Comparison of ENCODE assay signal across 11 mouse cellular contexts in genomic region chr5:93128765-93129164, GRCm38 (mm10). TPM values are rescaled to one million over a fixed set of nuclear protein-coding genes. Genes with fewer than 3 reads are reported as not detected.
DNase-seq lines count a peak whose midpoint lies in the region; ATAC-seq and TF ChIP-seq lines count a peak whose summit lies in the region.
"Had no signal": no experiment of that assay in that cellular context is flagged by ENCODE, and none has a peak within 500 bp of the region (broad histone marks: within the 10 kb centered on the region; RNA-seq: fewer than 3 reads in every experiment).

No protein-coding gene starts in this region.

- H3K4me1 ChIP-seq in heart, embryonic 10.5 days: peaks cover 94% of the 10 kb centered on the region
- peaks cover 100% of the 10 kb centered on the region for H3K4me1 ChIP-seq in E14TG2a.4 (replicated peaks; ENCODE audit: low read depth, low read length)
- H3K4me1 ChIP-seq in intestine, embryonic 15.5 days (replicated peaks): peaks cover 79% of the 10 kb centered on the region
- peaks cover 97% of the 10 kb centered on the region for H3K4me1 ChIP-seq in limb, embryonic 10.5 days
- peaks cover 83% of the 10 kb centered on the region for H3K4me1 ChIP-seq in heart, embryonic 11.5 days (ENCODE audit: control insufficient read depth, insufficient read depth, low read length)

- no peak overlapping the region for H3K4me3 ChIP-seq in heart, embryonic 10.5 days
- 0 out of 2 replicates have a peak overlapping the region, but pooled peaks have one; percentile 27 for H3K4me3 ChIP-seq in E14TG2a.4 (replicated peaks; ENCODE audit: low read length)
- H3K4me3 ChIP-seq in intestine, embryonic 15.5 days (replicated peaks): no peak overlapping the region
- no peak overlapping the region for H3K4me3 ChIP-seq in limb, embryonic 10.5 days
- H3K4me3 ChIP-seq in heart, embryonic 11.5 days (ENCODE audit: low read depth, low read length): no peak overlapping the region
- H3K4me3 ChIP-seq: liver, embryonic 15.5 days had no signal

- peak overlapping the region; percentile 81; the same call in 1 of the 2 replicates for H3K27ac ChIP-seq in heart, embryonic 10.5 days
- H3K27ac ChIP-seq in intestine, embryonic 15.5 days: peak overlapping the region; percentile 88; the same call in 1 of the 2 replicates
- H3K27ac ChIP-seq in limb, embryonic 10.5 days: peak overlapping the region; percentile 4; the same call in 1 of the 2 replicates
- H3K27ac ChIP-seq in heart, embryonic 11.5 days (ENCODE audit: low read depth, low read length): no peak overlapping the region
- H3K27ac ChIP-seq: liver, embryonic 15.5 days had no signal

- no peak for ATAC-seq in intestine, embryonic 15.5 days
- no peak for ATAC-seq in heart, embryonic 11.5 days (replicated peaks; ENCODE audit: insufficient number of reproducible peaks, low FRiP score, low TSS enrichment)

- H3K4me2 ChIP-seq in intestine, embryonic 15.5 days (replicated peaks): no peak overlapping the region
- no peak overlapping the region for H3K4me2 ChIP-seq in heart, embryonic 11.5 days
- H3K4me2 ChIP-seq: liver, embryonic 15.5 days had no signal

- no peaks in the 10 kb centered on the region for H3K36me3 ChIP-seq in heart, embryonic 10.5 days
- peaks cover 18% of the 10 kb centered on the region; the same call in 1 of the 2 replicates for H3K36me3 ChIP-seq in E14TG2a.4 (ENCODE audit: insufficient read depth, low read length)
- no peaks in the 10 kb centered on the region for H3K36me3 ChIP-seq in intestine, embryonic 15.5 days
- H3K36me3 ChIP-seq in limb, embryonic 10.5 days: 0 out of 2 replicates have a peak, but pooled peaks cover 7% of the 10 kb centered on the region
- H3K36me3 ChIP-seq in heart, embryonic 11.5 days (ENCODE audit: control insufficient read depth, insufficient read depth, low read length): no peaks in the 10 kb centered on the region
- H3K36me3 ChIP-seq: liver, embryonic 15.5 days had no signal

- H3K27me3 ChIP-seq in heart, embryonic 10.5 days (ENCODE audit: insufficient read depth, poor library complexity, severe bottlenecking): no peaks in the 10 kb centered on the region
- no peaks in the 10 kb centered on the region for H3K27me3 ChIP-seq in E14TG2a.4 (ENCODE audit: insufficient read depth, low read length)
- H3K27me3 ChIP-seq in intestine, embryonic 15.5 days (replicated peaks): no peaks in the 10 kb centered on the region
- no peaks in the 10 kb centered on the region for H3K27me3 ChIP-seq in limb, embryonic 10.5 days (ENCODE audit: low read depth, poor library complexity, severe bottlenecking)
- no peaks in the 10 kb centered on the region for H3K27me3 ChIP-seq in heart, embryonic 11.5 days (ENCODE audit: control insufficient read depth, insufficient read depth, low read length)
- H3K27me3 ChIP-seq: liver, embryonic 15.5 days had no signal

- H3K9me3 ChIP-seq in heart, embryonic 10.5 days: no peaks in the 10 kb centered on the region
- no peaks in the 10 kb centered on the region for H3K9me3 ChIP-seq in E14TG2a.4 (ENCODE audit: low read length)
- H3K9me3 ChIP-seq in intestine, embryonic 15.5 days: no peaks in the 10 kb centered on the region
- H3K9me3 ChIP-seq in limb, embryonic 10.5 days (replicated peaks): no peaks in the 10 kb centered on the region
- no peaks in the 10 kb centered on the region for H3K9me3 ChIP-seq in heart, embryonic 11.5 days (replicated peaks; ENCODE audit: control insufficient read depth, low read length)
- H3K9me3 ChIP-seq: liver, embryonic 15.5 days had no signal

- TF ChIP-seq CTCF in E14TG2a.4 (conservative IDR thresholded peaks at IDR 0.05; ENCODE audit: low read length): no peak

- DNase-seq in heart, embryonic 10.5 days (ENCODE audit: low spot score): no peak
- no peak for DNase-seq in heart, adult 11 months
- no peak for DNase-seq in limb, embryonic 10.5 days (ENCODE audit: low spot score)
- no peak for DNase-seq in frontal cortex, postnatal 25 days (ENCODE audit: low spot score in 2 of 2)
- DNase-seq in testis, postnatal 14 days (ENCODE audit: low spot score): no peak
- DNase-seq: adrenal gland, postnatal 10 days; cerebellum, adult 18-20 months had no signal

- H3K9ac ChIP-seq in intestine, embryonic 15.5 days: no peak overlapping the region
- H3K9ac ChIP-seq in heart, embryonic 11.5 days (ENCODE audit: low read depth, low read length): no peak overlapping the region
- H3K9ac ChIP-seq: liver, embryonic 15.5 days had no signal

- WGBS in heart, embryonic 10.5 days: 79% methylated on average over 3 of the region's 3 CpGs
- WGBS in intestine, embryonic 15.5 days: 70% methylated on average over 3 of the region's 3 CpGs
- 73% methylated on average over 3 of the region's 3 CpGs for WGBS in limb, embryonic 10.5 days
- WGBS in heart, embryonic 11.5 days (ENCODE audit: insufficient replicate concordance): 84% methylated on average over 3 of the region's 3 CpGs

RNA-seq across cellular contexts. Expression of gene Sept11, which starts 35.5 kb away (rescaled TPM):
- 129 and 153 TPM in 2 replicates for polyA plus RNA-seq in heart, embryonic 10.5 days (2016; fragmentation: Nextera tagmentation; extraction: Ambion mirVana)
- 138 and 157 TPM in 2 replicates for polyA plus RNA-seq in intestine, embryonic 15.5 days (2015; fragmentation: Nextera tagmentation; extraction: Ambion mirVana)
- polyA plus RNA-seq in limb, embryonic 10.5 days (2016; fragmentation: Nextera tagmentation; extraction: Ambion mirVana): 340 and 390 TPM in 2 replicates
- 96.6 and 97.3 TPM in 2 replicates for polyA plus RNA-seq in heart, embryonic 11.5 days (2014; fragmentation: Nextera tagmentation; extraction: Ambion mirVana)
